Mouse (Mus musculus): ENCODE data around the gene Zfp30. TPM values are rescaled to one million over a fixed set of nuclear protein-coding genes. Genes with fewer than 3 reads are reported as not detected.

Gene Zfp30
- total RNA-seq, 4 experiments from 2014 or later = 3.5 to 5.2 (median 4.2) TPM

DNA sequence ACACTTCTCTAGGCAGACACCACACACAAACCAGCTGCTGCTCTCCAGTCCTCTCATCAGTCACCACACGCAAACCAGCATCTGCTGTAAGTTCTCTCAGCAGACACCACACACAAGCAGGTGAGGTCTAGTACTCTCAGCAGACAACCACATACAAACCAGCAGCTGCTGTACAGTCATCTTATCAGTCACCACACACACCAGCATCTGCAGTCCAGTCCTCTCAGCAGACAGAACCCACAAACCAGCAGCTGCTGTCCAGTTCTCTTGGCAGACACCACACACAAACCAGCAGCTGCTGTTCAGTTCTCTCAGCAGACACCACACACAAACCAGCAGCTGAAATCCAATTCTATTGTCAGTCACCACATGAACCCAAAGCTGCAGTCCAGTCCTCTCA is 53.0 kb downstream of the Zfp30 start:
- no peak for DNase-seq

DNA sequence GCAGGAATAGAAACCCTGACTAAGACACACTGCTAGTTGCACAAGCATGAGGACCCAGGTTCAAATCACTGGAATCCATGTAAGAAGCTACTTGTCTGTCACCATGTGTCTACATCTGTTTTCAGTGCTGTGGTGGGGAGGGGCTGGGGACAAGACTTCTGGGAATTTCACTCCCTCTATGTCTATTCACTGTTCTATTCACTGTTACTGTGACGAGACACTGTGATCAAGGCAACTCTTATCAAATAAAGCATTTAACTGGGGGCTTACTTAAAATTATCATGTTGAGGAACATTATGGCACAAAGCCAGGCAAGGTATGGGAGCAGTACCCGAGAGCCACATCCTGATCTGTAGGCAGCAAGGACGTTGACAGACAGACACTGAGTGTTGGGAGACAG is 55.5 kb downstream of the Zfp30 start:
- no peak for DNase-seq

DNA sequence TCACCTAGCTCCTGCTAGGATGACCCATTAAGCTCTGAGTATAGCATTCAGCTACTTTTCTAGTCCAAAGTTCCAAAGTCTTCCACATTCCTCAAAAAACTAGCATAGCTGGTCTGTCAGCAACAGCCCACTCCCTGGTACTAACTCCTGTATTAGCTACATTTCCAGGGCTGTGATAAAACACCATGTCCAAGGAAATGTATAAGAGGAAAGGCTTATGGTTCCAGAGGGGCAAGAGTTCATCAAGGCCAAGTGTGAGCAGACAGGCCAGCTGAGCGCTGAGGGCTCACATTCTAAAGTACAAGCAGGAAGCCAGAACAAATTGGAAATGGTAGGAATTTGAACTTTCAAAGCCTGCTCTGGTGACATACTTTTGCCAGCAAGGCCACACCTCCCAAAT is 58.3 kb downstream of the Zfp30 start:
- DNase-seq = no peak

Small RNAs within 50 kb of the gene (microRNA-seq; reads per million reads assigned to microRNA genes)
- gene Mir1964 = 1.3 to 1.4 reads per million in 2 experiments

Other genes with a start within 250 kb of the Zfp30 start
- under 1 TPM in 2 of 4 experiments, not detected in 2; 0.12 to 0.16 TPM for gene Catsperg2, start 57.0 kb upstream of the Zfp30 start, total RNA-seq (2022)
- 10 to 100 TPM; 13.3 to 17.8 (median 16.4) TPM for gene Zfp84, start 15.4 kb upstream of the Zfp30 start, total RNA-seq (2022)
- gene Zfp790, start 32.1 kb downstream of the Zfp30 start, total RNA-seq (2022) = 10 to 100 TPM; 18.3 to 25.2 (median 21.9) TPM
- 1 to 10 TPM in 3 of 4 experiments, under 1 TPM in 1; 0.94 to 1.7 (median 1.2) TPM for gene Zfp940, start 69.7 kb downstream of the Zfp30 start, total RNA-seq (2022)
- 1 to 10 TPM; 5.4 to 9.8 (median 8.1) TPM for gene Zfp420, start 76.0 kb downstream of the Zfp30 start, total RNA-seq (2022)
- gene Zfp27, start 122.6 kb downstream of the Zfp30 start, total RNA-seq (2022) = 10 to 100 TPM; 10.4 to 16.1 (median 11.8) TPM
- 10 to 100 TPM in 2 of 4 experiments, 1 to 10 TPM in 2; 6.6 to 11.0 (median 8.9) TPM for gene Zfp383, start 124.2 kb downstream of the Zfp30 start, total RNA-seq (2022)
- gene Zfp74, start 170.1 kb downstream of the Zfp30 start, total RNA-seq (2022) = 10 to 100 TPM; 11.0 to 14.6 (median 12.1) TPM
- 10 to 100 TPM; 10.7 to 13.1 (median 11.9) TPM for gene Zfp568, start 200.0 kb downstream of the Zfp30 start, total RNA-seq (2022)

All from adrenal gland, adult 8-10 months (tissue).